Mouse (Mus musculus) kidney, postnatal 4 days (tissue): Measurements from ENCODE around the gene Adcy5.
A peak's percentile ranks its signal among the peaks of the same experiment; 100 is the strongest.

Experiments used
- DNase-seq, 2 experiments: peaks; one replicate each; pipeline ENCODE4 v3.0.0; 2021; ENCODE audit warnings: mixed read lengths in 2 of 2

Adcy5 gene

GRCm38 (mm10) chr16:35208796-35209195 is 54.1 kb downstream of the Adcy5 start:
- DNase-seq = no peak

- no peak for DNase-seq
Measured at GRCm38 (mm10) chr16:35209753-35210152, 55.1 kb downstream of the Adcy5 start.

- DNase-seq = peak in 1 of 2 experiments; percentile 24
Measured at GRCm38 (mm10) chr16:35215047-35215446, 60.4 kb downstream of the Adcy5 start.

DNA sequence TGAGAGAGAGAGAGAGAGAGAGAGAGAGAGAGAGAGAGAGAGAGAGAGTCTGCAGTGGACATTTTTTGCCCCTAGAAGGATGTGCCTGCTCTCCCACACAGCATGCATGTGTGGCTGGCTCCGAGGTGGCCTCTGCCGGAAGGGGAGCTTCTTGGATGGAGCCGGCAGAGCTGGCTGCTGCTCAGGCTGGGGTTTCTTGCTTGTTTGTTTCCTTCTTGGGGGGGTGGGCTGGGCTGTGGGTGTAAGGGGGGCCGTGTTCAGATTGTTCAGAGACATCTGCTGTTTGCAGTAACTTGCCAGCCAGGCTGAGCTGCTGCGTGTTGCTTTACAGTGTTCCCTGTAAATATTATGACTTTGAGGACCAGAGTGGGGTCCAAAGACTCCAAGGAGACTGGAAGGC is 60.8 kb downstream of the Adcy5 start:
- DNase-seq = peak; percentile 70 to 81

DNA sequence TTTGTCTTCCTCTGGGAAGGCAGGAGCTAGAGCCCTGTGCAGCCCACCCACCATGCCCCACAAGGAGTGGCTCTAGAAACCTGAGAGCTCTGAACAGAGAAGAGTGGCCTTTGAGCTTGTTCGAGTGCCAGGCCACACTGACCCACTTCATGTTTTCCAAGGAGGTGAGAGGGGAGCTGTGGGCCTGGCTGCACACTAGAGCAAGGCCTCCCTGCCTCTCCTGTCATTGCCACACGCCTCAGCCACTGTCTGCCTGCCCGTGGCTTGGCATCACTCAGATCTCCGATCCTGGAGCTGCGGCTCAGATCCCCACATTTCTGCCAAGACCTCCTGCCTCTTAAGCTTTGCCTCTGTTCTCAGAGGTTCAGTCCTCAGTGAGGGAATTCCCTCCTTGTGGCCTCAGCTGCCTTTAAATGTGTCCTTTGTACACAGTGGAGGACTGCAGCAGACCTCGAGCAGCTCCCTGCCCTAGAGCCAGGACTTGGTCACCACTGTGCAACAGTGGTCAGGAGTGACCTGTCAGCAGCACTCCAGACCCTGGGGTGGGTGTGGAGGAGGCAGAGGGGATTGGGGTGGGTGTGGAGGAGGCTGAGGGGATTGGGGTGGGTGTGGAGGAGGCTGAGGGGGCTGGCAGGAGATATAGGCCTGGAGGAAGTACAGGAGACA is 62.3 kb downstream of the Adcy5 start:
- no peak for DNase-seq

- DNase-seq = peak in 1 of 2 experiments; percentile 31
Measured at GRCm38 (mm10) chr16:35220412-35220811, 65.7 kb downstream of the Adcy5 start.

- no peak for DNase-seq
Measured at GRCm38 (mm10) chr16:35221581-35221980, 66.9 kb downstream of the Adcy5 start.

DNA sequence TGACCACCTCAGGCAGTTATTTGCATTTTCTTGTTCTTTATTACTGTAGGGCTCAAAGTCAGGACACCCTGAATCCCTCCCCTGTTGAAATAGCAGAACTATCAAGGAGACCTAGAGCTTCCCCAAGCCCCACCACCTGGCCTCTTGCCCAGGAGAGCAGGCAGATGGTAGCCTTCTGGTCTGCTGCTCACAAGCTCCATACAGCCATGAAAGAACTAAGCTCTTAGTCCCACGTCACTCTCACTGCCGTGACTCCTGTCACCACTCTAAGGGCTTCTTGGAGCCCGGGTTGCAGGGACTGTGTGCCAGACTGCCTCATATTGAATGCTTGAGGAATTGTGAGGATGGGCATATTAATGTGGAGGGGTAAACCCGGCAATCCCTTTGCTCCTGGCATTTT is 69.3 kb downstream of the Adcy5 start:
- DNase-seq = peak in 1 of 2 experiments; percentile 50

- peak in 1 of 2 experiments; percentile 12 for DNase-seq
Measured at GRCm38 (mm10) chr16:35224716-35225115, 70.0 kb downstream of the Adcy5 start.

GRCm38 (mm10) chr16:35229582-35229981 is 74.9 kb downstream of the Adcy5 start:
- DNase-seq = peak in 1 of 2 experiments; percentile 44

DNA sequence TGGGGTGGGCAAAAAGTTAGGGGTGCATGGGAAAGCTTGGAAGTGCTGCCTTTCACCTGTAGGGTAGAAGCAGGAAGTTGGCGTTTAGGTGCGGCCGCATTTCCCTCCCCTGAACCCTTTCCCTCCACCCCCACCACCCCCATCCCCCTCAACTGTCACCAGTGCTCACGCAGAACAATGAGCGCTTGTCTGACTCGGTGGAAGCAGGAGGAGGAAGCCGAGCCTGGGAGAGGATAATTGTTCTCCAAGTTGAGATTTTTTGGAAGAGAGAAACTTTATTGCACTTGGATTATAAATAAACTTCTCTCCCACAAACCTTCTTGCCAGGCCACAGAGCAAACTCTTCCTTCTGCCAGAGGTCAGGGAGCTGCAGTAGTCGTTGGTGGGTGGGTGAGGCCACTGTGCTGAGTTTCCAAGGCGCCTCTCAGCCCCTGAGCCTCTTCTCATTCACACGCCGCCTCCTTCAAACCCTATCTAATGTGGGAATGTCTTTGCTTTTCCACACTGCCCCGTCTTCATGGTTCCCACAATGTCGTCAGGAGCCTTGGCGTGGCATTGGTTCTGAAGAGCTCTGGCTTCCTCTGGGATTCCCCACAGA is 77.6 kb downstream of the Adcy5 start:
- DNase-seq = no peak

DNA sequence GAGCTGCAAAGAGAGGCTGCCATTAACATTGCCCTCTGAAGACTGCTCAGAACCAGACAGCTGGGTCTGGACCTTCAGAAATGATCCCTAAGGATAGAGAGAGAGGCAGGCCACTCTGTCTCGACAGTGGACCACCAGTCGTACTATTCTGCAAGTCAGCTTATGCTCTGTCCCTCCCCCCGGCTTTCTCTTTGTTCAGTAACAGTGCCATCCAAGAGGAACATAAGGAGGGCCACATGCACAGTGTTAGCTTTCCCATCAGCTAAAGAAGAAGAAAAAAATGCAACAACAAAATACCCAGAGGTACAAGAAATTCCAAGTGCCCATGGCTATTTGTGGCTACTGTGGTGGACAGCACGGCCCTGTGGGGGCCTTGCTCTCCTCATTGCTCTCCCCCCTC is 78.7 kb downstream of the Adcy5 start:
- no peak for DNase-seq

GRCm38 (mm10) chr16:35237091-35237490 is 82.4 kb downstream of the Adcy5 start:
- DNase-seq = no peak

- DNase-seq = no peak
Measured at GRCm38 (mm10) chr16:35239318-35239965, 84.8 kb downstream of the Adcy5 start.

- DNase-seq = no peak
Measured at GRCm38 (mm10) chr16:35239966-35240730, 85.5 kb downstream of the Adcy5 start.

DNA sequence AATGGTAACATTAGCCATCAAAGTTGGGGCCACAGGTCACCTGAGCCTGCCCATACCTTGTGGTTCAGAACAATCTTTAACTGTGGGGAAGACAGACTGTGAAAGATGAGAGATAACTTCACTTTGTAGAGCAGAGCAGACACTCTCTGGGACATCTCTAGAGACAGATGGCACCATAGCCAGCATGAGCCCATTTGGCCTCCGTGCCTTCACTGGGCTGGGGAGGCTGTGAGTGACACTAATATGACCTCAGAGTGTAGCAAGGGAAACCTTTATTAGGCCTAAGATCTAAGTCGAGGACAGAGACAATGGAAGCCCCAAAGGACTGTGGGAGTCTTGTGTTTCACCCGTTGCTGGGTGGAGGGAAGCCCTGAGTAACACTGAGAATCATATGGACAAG is 92.7 kb downstream of the Adcy5 start:
- no peak for DNase-seq

GRCm38 (mm10) chr16:35248825-35249224 is 94.1 kb downstream of the Adcy5 start:
- no peak for DNase-seq

- no peak for DNase-seq
Measured at GRCm38 (mm10) chr16:35249763-35250162, 95.1 kb downstream of the Adcy5 start.

- DNase-seq = peak in 1 of 2 experiments; percentile 31
Measured at GRCm38 (mm10) chr16:35251690-35252089, 97.0 kb downstream of the Adcy5 start.

- no peak for DNase-seq
Measured at GRCm38 (mm10) chr16:35252967-35253366, 98.3 kb downstream of the Adcy5 start.

GRCm38 (mm10) chr16:35255981-35256380 is 101.3 kb downstream of the Adcy5 start:
- DNase-seq = no peak

- DNase-seq = peak; percentile 89 to 91
Measured at GRCm38 (mm10) chr16:35270353-35270934, 115.8 kb downstream of the Adcy5 start.

- DNase-seq = no peak
Measured at GRCm38 (mm10) chr16:35270945-35271344, 116.3 kb downstream of the Adcy5 start.
